Mouse (Mus musculus) C2C12 (cell line): ENCODE measurements around the gene Tnfaip8l2.

Source experiments
- CEBPB ChIP-seq: IDR thresholded peaks from one replicate; pipeline ENCODE4 v1.6.1; 2011; ENCODE audit warnings: low read depth, mild to moderate bottlenecking, control low read depth, moderate library complexity
- CTCF ChIP-seq: IDR thresholded peaks from one replicate; pipeline ENCODE4 v1.5.1; 2011; ENCODE audit not compliant: control insufficient read depth, insufficient read depth, insufficient read length
- MAX ChIP-seq: IDR thresholded peaks from one replicate; pipeline ENCODE4 v1.6.1; 2011; ENCODE audit warnings: mild to moderate bottlenecking, control low read depth
- MYOG ChIP-seq: IDR thresholded peaks from one replicate; pipeline ENCODE4 v1.6.1; 2011; ENCODE audit not compliant: control insufficient read depth, insufficient read length; ENCODE audit errors: extremely low read depth
- USF1 ChIP-seq: IDR thresholded peaks from one replicate; pipeline ENCODE4 v1.6.1; 2011; ENCODE audit warnings: low read depth, mild to moderate bottlenecking, control low read depth, moderate library complexity

- TF ChIP-seq CTCF (no peak), MAX (no peak), USF1 (no peak), CEBPB (no peak), MYOG (no peak)
These were observed 22.0 kb upstream of the Tnfaip8l2 start for GRCm38 (mm10) chr3:95164256-95164550.
